Mouse (Mus musculus) hematopoietic stem cell, adult 5-6 weeks (primary cell): ENCODE data around the gene Ppp1r11. TPM values are rescaled to one million over a fixed set of nuclear protein-coding genes. Genes with fewer than 3 reads are reported as not detected.

Source experiments
- ATAC-seq, 2 experiments: fragments of 125-278 bp in 1 of 2; replicated peaks in 1 of 2; 2 replicates each; pipeline ENCODE4 v1.8.0; 2016 to 2017; ENCODE audit warnings: inconsistent platforms in 2 of 2, mild to moderate bottlenecking in 2 of 2, moderate number of reproducible peaks in 2 of 2, low read depth in 1 of 2, moderate TSS enrichment in 1 of 2; ENCODE audit not compliant: low FRiP score in 2 of 2, poor library complexity in 2 of 2, severe bottlenecking in 2 of 2, insufficient read depth in 1 of 2, low TSS enrichment in 1 of 2
- total RNA-seq: library from RNA; stranded (forward); fragments of 172-1452, 232-1000 nt; gene quantifications from 2 replicates; pipeline ENCODE4 v1.2.3, GENCODE M21; 2017

Ppp1r11 gene
- total RNA-seq, 1 experiment from 2014 or later: 55.1 TPM

GRCm38 (mm10) chr17:36931806-36932205 lies 19.7 kb downstream of the Ppp1r11 start:
- no peak for ATAC-seq

GRCm38 (mm10) chr17:36931130-36931529 lies 20.4 kb downstream of the Ppp1r11 start:
- ATAC-seq: no peak

GRCm38 (mm10) chr17:36930233-36930632 lies 21.3 kb downstream of the Ppp1r11 start:
- ATAC-seq: no peak

GRCm38 (mm10) chr17:36929236-36929932 lies 22.2 kb downstream of the Ppp1r11 start:
- ATAC-seq: no peak

- no peak for ATAC-seq
These were observed 23.9 kb downstream of the Ppp1r11 start for GRCm38 (mm10) chr17:36927496-36928120.

GRCm38 (mm10) chr17:36923491-36923890 lies 28.1 kb downstream of the Ppp1r11 start:
- ATAC-seq: no peak

- ATAC-seq: no peak
These were observed 28.8 kb downstream of the Ppp1r11 start for GRCm38 (mm10) chr17:36922715-36923114.

GRCm38 (mm10) chr17:36920239-36920638 lies 31.3 kb downstream of the Ppp1r11 start:
- no peak for ATAC-seq

- ATAC-seq: no peak; a peak in 1 of 4 replicates
These were observed 36.5 kb downstream of the Ppp1r11 start for GRCm38 (mm10) chr17:36915076-36915475.

- peak in 1 of 2 experiments; percentile 75; a peak in 2 of 4 replicates for ATAC-seq
These were observed 37.4 kb downstream of the Ppp1r11 start for GRCm38 (mm10) chr17:36914108-36914507.

- no peak for ATAC-seq
These were observed 39.5 kb downstream of the Ppp1r11 start for GRCm38 (mm10) chr17:36912031-36912430.

- ATAC-seq: no peak
These were observed 41.7 kb downstream of the Ppp1r11 start for GRCm38 (mm10) chr17:36909802-36910201.

GRCm38 (mm10) chr17:36908235-36908634 lies 43.3 kb downstream of the Ppp1r11 start:
- no peak for ATAC-seq

- no peak for ATAC-seq
These were observed 47.9 kb downstream of the Ppp1r11 start for GRCm38 (mm10) chr17:36903651-36904050.

- ATAC-seq: no peak
These were observed 50.9 kb downstream of the Ppp1r11 start for GRCm38 (mm10) chr17:36900691-36901090.

- no peak for ATAC-seq
These were observed 51.5 kb downstream of the Ppp1r11 start for GRCm38 (mm10) chr17:36900001-36900400.

GRCm38 (mm10) chr17:36899376-36899775 lies 52.2 kb downstream of the Ppp1r11 start:
- no peak for ATAC-seq
